ENCODE assay signal across 8 mouse cellular contexts in genomic region chr4:88937866-88938711, GRCm38 (mm10). TPM values are rescaled to one million over a fixed set of nuclear protein-coding genes. Genes with fewer than 3 reads are reported as not detected.
A peak's percentile ranks its signal among the peaks of the same experiment; 100 is the strongest.
DNase-seq lines count a peak whose midpoint lies in the region; ATAC-seq and TF ChIP-seq lines count a peak whose summit lies in the region.

No protein-coding gene starts in this region.

- H3K9me3 ChIP-seq in limb, embryonic 10.5 days (replicated peaks) = no peaks in the 10 kb centered on the region
- no peaks in the 10 kb centered on the region for H3K9me3 ChIP-seq in midbrain, embryonic 11.5 days (ENCODE audit: control insufficient read depth, low read length)

- peak overlapping the region; percentile 53 for H3K9ac ChIP-seq in midbrain, embryonic 11.5 days (ENCODE audit: low read length)

- no peak overlapping the region for H3K27ac ChIP-seq in gastrocnemius, adult 2 months
- peak overlapping the region; percentile 66 for H3K27ac ChIP-seq in limb, embryonic 10.5 days
- no peak overlapping the region for H3K27ac ChIP-seq in midbrain, embryonic 11.5 days (ENCODE audit: low read depth, low read length)
- no peak overlapping the region for H3K27ac ChIP-seq in spleen, adult 2 months (ENCODE audit: insufficient read depth, low read length)

- H3K36me3 ChIP-seq in limb, embryonic 10.5 days = no peaks in the 10 kb centered on the region
- H3K36me3 ChIP-seq in midbrain, embryonic 11.5 days (ENCODE audit: control insufficient read depth, insufficient read depth, low read length) = no peaks in the 10 kb centered on the region
- H3K36me3 ChIP-seq in spleen, adult 2 months (ENCODE audit: control insufficient read depth, insufficient read depth, low read length) = no peaks in the 10 kb centered on the region

- peaks cover 15% of the 10 kb centered on the region for H3K4me1 ChIP-seq in limb, embryonic 10.5 days
- H3K4me1 ChIP-seq in midbrain, embryonic 11.5 days (ENCODE audit: control insufficient read depth, insufficient read depth, low read length) = no peaks in the 10 kb centered on the region
- H3K4me1 ChIP-seq in spleen, adult 2 months (ENCODE audit: control insufficient read depth, insufficient read depth, insufficient read length) = peaks cover 7% of the 10 kb centered on the region

- H3K4me2 ChIP-seq in midbrain, embryonic 11.5 days = peak overlapping the region; percentile 96

- TF ChIP-seq POLR2A in spleen, adult 2 months (IDR thresholded peaks at IDR 0.05; ENCODE audit: low read depth, low read length) = no peak

- peak; percentile 96 for ATAC-seq in midbrain, embryonic 11.5 days (ENCODE audit: low FRiP score)

- DNase-seq in gastrocnemius, adult 2 months = peak; percentile 46
- DNase-seq in gastrocnemius, postnatal 25 days = no peak
- DNase-seq in cerebellum, postnatal 10 days = peak; percentile 69 to 73
- DNase-seq in frontal cortex, adult 2 months (ENCODE audit: extremely low spot score in 1 of 2, low spot score in 1 of 2) = peak; percentile 10 to 61
- peak; percentile 36 for DNase-seq in kidney, adult 11 months
- peak; percentile 79 for DNase-seq in limb, embryonic 10.5 days (ENCODE audit: low spot score)
- DNase-seq in midbrain, embryonic 11.5 days (ENCODE audit: low spot score, missing footprints) = peak; percentile 95
- no peak for DNase-seq in spleen, adult 2 months (ENCODE audit: low read depth in 1 of 2, low spot score in 2 of 2)

- peak overlapping the region; percentile 70 for H3K4me3 ChIP-seq in gastrocnemius, adult 2 months
- H3K4me3 ChIP-seq in limb, embryonic 10.5 days = peak overlapping the region; percentile 72
- peak overlapping the region; percentile 72 for H3K4me3 ChIP-seq in midbrain, embryonic 11.5 days (ENCODE audit: low read depth, low read length)
- peak overlapping the region; percentile 42 for H3K4me3 ChIP-seq in spleen, adult 2 months (ENCODE audit: extremely low read depth, insufficient read depth, insufficient read length)

- WGBS in limb, embryonic 10.5 days = under 1% methylated on average over 102 of the region's 104 CpGs
- under 1% methylated on average over 78 of the region's 104 CpGs for WGBS in midbrain, embryonic 11.5 days
- 1% methylated on average over 104 of the region's 104 CpGs for WGBS in spleen, adult 2 months

- H3K27me3 ChIP-seq in limb, embryonic 10.5 days (ENCODE audit: low read depth, poor library complexity, severe bottlenecking) = peaks cover 66% of the 10 kb centered on the region
- H3K27me3 ChIP-seq in midbrain, embryonic 11.5 days (ENCODE audit: control insufficient read depth, insufficient read depth, low read length) = peaks cover 25% of the 10 kb centered on the region
- H3K27me3 ChIP-seq in spleen, adult 2 months (ENCODE audit: control insufficient read depth, insufficient read depth, low read length) = peaks cover 10% of the 10 kb centered on the region

- TF ChIP-seq CTCF in gastrocnemius, adult 2 months (IDR thresholded peaks at IDR 0.05) = 0 out of 2 replicates have a peak, but pooled peaks have one; percentile 1
- no peak for TF ChIP-seq CTCF in spleen, adult 2 months (IDR thresholded peaks at IDR 0.05; ENCODE audit: extremely low read depth, insufficient read depth, insufficient read length, insufficient replicate concordance)

- intact Hi-C loops in gastrocnemius, adult 2 months (cut with DNase I) = loop anchor here (5.0 kb wide), 1 partner anchor 199 kb away; the partner anchor contains the start of gene Mtap

RNA-seq across cellular contexts. Expression of gene Ifne, which starts 58.1 kb away (rescaled TPM):
- total RNA-seq in gastrocnemius, adult 2 months (2021) = not detected
- not detected for total RNA-seq in gastrocnemius, postnatal 25 days (2021)
- polyA plus RNA-seq in frontal cortex, adult 2 months (2012; rRNA removed) = not detected in 2 replicates
- polyA plus RNA-seq in limb, embryonic 10.5 days (2016; fragmentation: Nextera tagmentation; extraction: Ambion mirVana) = not detected in 2 replicates
- polyA plus RNA-seq in midbrain, embryonic 11.5 days (2014; fragmentation: Nextera tagmentation; extraction: Ambion mirVana) = not detected in 2 replicates
- polyA plus RNA-seq in spleen, adult 2 months (2012; rRNA removed) = not detected in 2 replicates

Comparison
In these comparisons a context has a peak if more than half of its experiments do, and no peak if none do; other contexts are left out.
1. DNase-seq: peak in gastrocnemius, adult 2 months (single experiment), cerebellum, postnatal 10 days (2 of 2), frontal cortex, adult 2 months (2 of 2), kidney, adult 11 months (single experiment), limb, embryonic 10.5 days (single experiment) and midbrain, embryonic 11.5 days (single experiment); none in gastrocnemius, postnatal 25 days (single experiment) and spleen, adult 2 months (0 of 2).
2. Peak in every context shown above with its lines, with median percentiles within 50 percentile points of each other: H3K4me3 ChIP-seq.